Mouse (Mus musculus) cortical plate, adult 2 months (tissue): ENCODE measurements around the gene Lgals3bp.

ENCODE experiments used
- CTCF ChIP-seq: fragments of 200-500 bp; IDR thresholded peaks from 2 replicates; pipeline ENCODE4 v1.5.1; 2011; ENCODE audit warnings: mild to moderate bottlenecking, control low read depth, low read length; ENCODE audit not compliant: insufficient read depth; ENCODE audit errors: extremely low read depth
- POLR2A ChIP-seq: fragments of 200-500 bp; IDR thresholded peaks from 2 replicates; pipeline ENCODE4 v1.6.1; 2011; ENCODE audit warnings: mild to moderate bottlenecking, low read length, control low read depth; ENCODE audit not compliant: insufficient read depth; ENCODE audit errors: extremely low read depth

DNA sequence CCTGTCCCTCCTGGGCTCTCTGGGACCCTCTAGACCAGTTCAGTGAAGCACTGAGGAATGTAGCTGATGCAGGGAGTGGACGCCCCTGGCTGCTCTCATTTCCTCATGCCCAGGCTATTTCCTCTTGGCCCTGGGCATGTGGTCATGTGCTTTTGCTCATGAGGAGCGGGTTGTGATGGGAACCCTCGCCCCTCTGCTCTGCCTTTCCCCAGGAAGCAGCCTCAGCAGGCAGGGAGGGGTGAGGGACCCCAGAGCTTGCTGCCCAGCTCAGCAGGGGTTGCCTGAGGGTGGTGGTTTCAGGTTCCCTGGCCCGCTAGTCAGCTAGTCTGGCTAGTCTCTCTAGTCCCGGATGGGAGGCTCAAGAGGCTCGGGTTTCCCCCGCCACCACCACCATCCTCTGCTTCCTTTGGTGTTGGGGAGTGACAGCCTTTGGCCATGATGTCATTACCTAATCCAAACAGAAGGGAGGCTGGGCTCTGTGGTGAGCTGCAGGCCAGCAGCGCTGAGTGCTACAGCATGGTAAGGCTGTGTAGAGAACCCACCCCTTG, 38.8 kb downstream of the Lgals3bp start:
- no peak for TF ChIP-seq CTCF
- no peak for TF ChIP-seq POLR2A
